Mouse (Mus musculus) cerebellum, postnatal 14 days (tissue): ENCODE measurements around the gene Pgbd5.

Source experiments
- DNase-seq, 2 experiments: peaks; one replicate each; pipeline ENCODE4 v3.0.0; 2021; ENCODE audit warnings: mixed read lengths in 2 of 2

Pgbd5 gene

GRCm38 (mm10) chr8:124439558-124439957 is at the start of gene Pgbd5:
Gene Pgbd5, minus strand, starts transcription at chr8:124439658.
- no peak for DNase-seq

GRCm38 (mm10) chr8:124483356-124484115 is 44.1 kb upstream of the Pgbd5 start:
- DNase-seq: no peak

GRCm38 (mm10) chr8:124482790-124483189 is 43.3 kb upstream of the Pgbd5 start:
- peak in 1 of 2 experiments; percentile 46 for DNase-seq

- DNase-seq: no peak
Measured at GRCm38 (mm10) chr8:124480321-124480720, 40.9 kb upstream of the Pgbd5 start.

GRCm38 (mm10) chr8:124479251-124479650 is 39.8 kb upstream of the Pgbd5 start:
- DNase-seq: no peak

- DNase-seq: peak; percentile 57 to 59
Measured at GRCm38 (mm10) chr8:124476701-124477100, 37.2 kb upstream of the Pgbd5 start.

- no peak for DNase-seq
Measured at GRCm38 (mm10) chr8:124475690-124476089, 36.2 kb upstream of the Pgbd5 start.

GRCm38 (mm10) chr8:124464641-124465040 is 25.2 kb upstream of the Pgbd5 start:
- DNase-seq: no peak

- peak; percentile 26 to 32 for DNase-seq
Measured at GRCm38 (mm10) chr8:124463111-124463510, 23.7 kb upstream of the Pgbd5 start.

- DNase-seq: no peak
Measured at GRCm38 (mm10) chr8:124462192-124462591, 22.7 kb upstream of the Pgbd5 start.

GRCm38 (mm10) chr8:124461103-124461502 is 21.6 kb upstream of the Pgbd5 start:
- no peak for DNase-seq

- peak; percentile 31 to 32 for DNase-seq
Measured at GRCm38 (mm10) chr8:124460660-124461059, 21.2 kb upstream of the Pgbd5 start.

- DNase-seq: no peak
Measured at GRCm38 (mm10) chr8:124459627-124460026, 20.2 kb upstream of the Pgbd5 start.

- DNase-seq: no peak
Measured at GRCm38 (mm10) chr8:124455359-124455758, 15.9 kb upstream of the Pgbd5 start.

- DNase-seq: peak in 1 of 2 experiments; percentile 62
Measured at GRCm38 (mm10) chr8:124450192-124450895, 10.9 kb upstream of the Pgbd5 start.

GRCm38 (mm10) chr8:124448962-124449670 is 9.7 kb upstream of the Pgbd5 start:
- peak in 1 of 2 experiments; percentile 52 for DNase-seq

GRCm38 (mm10) chr8:124436741-124437140 is 2.7 kb downstream of the Pgbd5 start:
- DNase-seq: peak in 1 of 2 experiments; percentile 59

- no peak for DNase-seq
Measured at GRCm38 (mm10) chr8:124435707-124436243, 3.7 kb downstream of the Pgbd5 start.

GRCm38 (mm10) chr8:124435170-124435569 is 4.3 kb downstream of the Pgbd5 start:
- DNase-seq: no peak

- DNase-seq: peak; percentile 98 to 99
Measured at GRCm38 (mm10) chr8:124434126-124434790, 5.2 kb downstream of the Pgbd5 start.

- peak; percentile 65 to 66 for DNase-seq
Measured at GRCm38 (mm10) chr8:124433451-124434125, 5.9 kb downstream of the Pgbd5 start.

- no peak for DNase-seq
Measured at GRCm38 (mm10) chr8:124430881-124431280, 8.6 kb downstream of the Pgbd5 start.
